Mouse (Mus musculus): ENCODE data around the gene Rpl4. TPM values are rescaled to one million over a fixed set of nuclear protein-coding genes. Genes with fewer than 3 reads are reported as not detected.
"Not testable (repeated sequence)": the region's sequence is repeated elsewhere in the genome, so short reads cannot be mapped to it uniquely, and the experiment has no call there.

Gene Rpl4
- polyA plus RNA-seq (2011; ENCODE audit: insufficient read length, low read depth, missing spikeins), result 1,951 and 2,046 TPM in 2 replicates

GRCm38 (mm10) chr9:64172816-64173665 is at the start of gene Rpl4, which contains the start of gene Zwilch:
Rpl4 (plus strand) TSS chr9:64173375.
Zwilch (minus strand) TSS chr9:64173104.
- H3K4me3 ChIP-seq (ENCODE audit: insufficient read depth, low read length), result peak within 1 kb of the TSS; percentile 93
- peaks cover 2% of the 10 kb centered on the region; the same call in 1 of the 2 replicates for H3K4me1 ChIP-seq (ENCODE audit: control insufficient read depth, insufficient read depth, low read length)
- H3K27ac ChIP-seq (ENCODE audit: insufficient read depth, low read length), result peak within 1 kb of the TSS; percentile 99
- TF ChIP-seq CTCF (IDR thresholded peaks at IDR 0.05; ENCODE audit: borderline replicate concordance, insufficient read depth, low read length) (no peak), POLR2A (IDR thresholded peaks at IDR 0.05; ENCODE audit: low read depth, low read length) (peak; percentile 97)

- H3K4me1 ChIP-seq (ENCODE audit: control insufficient read depth, insufficient read depth, low read length); H3K27ac ChIP-seq (ENCODE audit: insufficient read depth, low read length); H3K4me3 ChIP-seq (ENCODE audit: insufficient read depth, low read length): not testable (repeated sequence)
Observed at GRCm38 (mm10) chr9:64124846-64125245, 48.3 kb upstream of the Rpl4 start.

- H3K27ac ChIP-seq (ENCODE audit: insufficient read depth, low read length), result no peak overlapping the region
Observed at GRCm38 (mm10) chr9:64125307-64125706, 47.9 kb upstream of the Rpl4 start.

GRCm38 (mm10) chr9:64126121-64126520 is 47.1 kb upstream of the Rpl4 start:
- no peak for TF ChIP-seq CTCF (IDR thresholded peaks at IDR 0.05; ENCODE audit: borderline replicate concordance, insufficient read depth, low read length)
- no peak for TF ChIP-seq POLR2A (IDR thresholded peaks at IDR 0.05; ENCODE audit: low read depth, low read length)
- H3K4me3 ChIP-seq (ENCODE audit: insufficient read depth, low read length), result no peak overlapping the region

More at GRCm38 (mm10) chr9:64125307-64125706, 47.9 kb upstream of the Rpl4 start:
- TF ChIP-seq CTCF (IDR thresholded peaks at IDR 0.05; ENCODE audit: borderline replicate concordance, insufficient read depth, low read length), result no peak
- no peak overlapping the region for H3K4me3 ChIP-seq (ENCODE audit: insufficient read depth, low read length)
- no peaks in the 10 kb centered on the region for H3K4me1 ChIP-seq (ENCODE audit: control insufficient read depth, insufficient read depth, low read length)

GRCm38 (mm10) chr9:64131623-64132022 is 41.6 kb upstream of the Rpl4 start:
- TF ChIP-seq POLR2A (IDR thresholded peaks at IDR 0.05; ENCODE audit: low read depth, low read length) (no peak), CTCF (IDR thresholded peaks at IDR 0.05; ENCODE audit: borderline replicate concordance, insufficient read depth, low read length) (no peak)
- H3K27ac ChIP-seq (ENCODE audit: insufficient read depth, low read length), result no peak overlapping the region
- no peaks in the 10 kb centered on the region for H3K4me1 ChIP-seq (ENCODE audit: control insufficient read depth, insufficient read depth, low read length)

More at GRCm38 (mm10) chr9:64126121-64126520, 47.1 kb upstream of the Rpl4 start:
- H3K4me1 ChIP-seq (ENCODE audit: control insufficient read depth, insufficient read depth, low read length), result no peaks in the 10 kb centered on the region
- H3K27ac ChIP-seq (ENCODE audit: insufficient read depth, low read length), result no peak overlapping the region

GRCm38 (mm10) chr9:64138896-64139295 is 34.3 kb upstream of the Rpl4 start:
- not testable (repeated sequence) for H3K4me1 ChIP-seq (ENCODE audit: control insufficient read depth, insufficient read depth, low read length); H3K27ac ChIP-seq (ENCODE audit: insufficient read depth, low read length); H3K4me3 ChIP-seq (ENCODE audit: insufficient read depth, low read length)

More at GRCm38 (mm10) chr9:64131623-64132022, 41.6 kb upstream of the Rpl4 start:
- no peak overlapping the region for H3K4me3 ChIP-seq (ENCODE audit: insufficient read depth, low read length)

GRCm38 (mm10) chr9:64139879-64140278 is 33.3 kb upstream of the Rpl4 start:
- Histone ChIP-seq H3K4me3 (ENCODE audit: insufficient read depth, low read length) (no peak overlapping the region), H3K27ac (ENCODE audit: insufficient read depth, low read length) (no peak overlapping the region), H3K4me1 (ENCODE audit: control insufficient read depth, insufficient read depth, low read length) (no peaks in the 10 kb centered on the region)
- TF ChIP-seq CTCF (IDR thresholded peaks at IDR 0.05; ENCODE audit: borderline replicate concordance, insufficient read depth, low read length) (no peak), POLR2A (IDR thresholded peaks at IDR 0.05; ENCODE audit: low read depth, low read length) (no peak)

- no peak overlapping the region for H3K4me3 ChIP-seq (ENCODE audit: insufficient read depth, low read length)
- TF ChIP-seq CTCF (IDR thresholded peaks at IDR 0.05; ENCODE audit: borderline replicate concordance, insufficient read depth, low read length) (no peak), POLR2A (IDR thresholded peaks at IDR 0.05; ENCODE audit: low read depth, low read length) (no peak)
- H3K27ac ChIP-seq (ENCODE audit: insufficient read depth, low read length), result no peak overlapping the region
- H3K4me1 ChIP-seq (ENCODE audit: control insufficient read depth, insufficient read depth, low read length), result no peaks in the 10 kb centered on the region
Observed at GRCm38 (mm10) chr9:64156641-64157040, 16.5 kb upstream of the Rpl4 start.

- Histone ChIP-seq H3K4me3 (ENCODE audit: insufficient read depth, low read length) (no peak overlapping the region), H3K27ac (ENCODE audit: insufficient read depth, low read length) (no peak overlapping the region), H3K4me1 (ENCODE audit: control insufficient read depth, insufficient read depth, low read length) (no peaks in the 10 kb centered on the region)
- TF ChIP-seq CTCF (IDR thresholded peaks at IDR 0.05; ENCODE audit: borderline replicate concordance, insufficient read depth, low read length), result no peak
- TF ChIP-seq POLR2A (IDR thresholded peaks at IDR 0.05; ENCODE audit: low read depth, low read length), result no peak
Observed at GRCm38 (mm10) chr9:64160471-64160870, 12.7 kb upstream of the Rpl4 start.

- not testable (repeated sequence) for H3K4me1 ChIP-seq (ENCODE audit: control insufficient read depth, insufficient read depth, low read length); H3K4me3 ChIP-seq (ENCODE audit: insufficient read depth, low read length); H3K27ac ChIP-seq (ENCODE audit: insufficient read depth, low read length)
Observed at GRCm38 (mm10) chr9:64169967-64170366, 3.2 kb upstream of the Rpl4 start.
